Comparison of ENCODE assay signal across 21 mouse cellular contexts in genomic region chr1:55418968-55419367, GRCm38 (mm10). TPM values are rescaled to one million over a fixed set of nuclear protein-coding genes. Genes with fewer than 3 reads are reported as not detected.
DNase-seq lines count a peak whose midpoint lies in the region; ATAC-seq and TF ChIP-seq lines count a peak whose summit lies in the region.
"Had no signal": no experiment of that assay in that cellular context is flagged by ENCODE, and none has a peak within 500 bp of the region (broad histone marks: within the 10 kb centered on the region; RNA-seq: fewer than 3 reads in every experiment).

No protein-coding gene starts in this region.

- no peak for TF ChIP-seq RAD21 in MEL (IDR thresholded peaks at IDR 0.05; ENCODE audit: low read depth, low read length)

- H3K9me3 ChIP-seq in MEL (replicated peaks; ENCODE audit: insufficient read depth, low read length): no peaks in the 10 kb centered on the region
- H3K9me3 ChIP-seq: embryonic facial prominence, embryonic 10.5 days; forebrain, embryonic 10.5 days; G1E; hindbrain, embryonic 13.5 days had no signal

- peak; percentile 97 to 99 for ATAC-seq in hematopoietic stem cell, adult 5-6 weeks (replicated peaks in 1 of 2; ENCODE audit: insufficient read depth in 1 of 2, low FRiP score in 2 of 2, low TSS enrichment in 1 of 2, low read depth in 1 of 2, poor library complexity in 2 of 2, severe bottlenecking in 2 of 2)
- no peak for ATAC-seq in erythroid progenitor cell, adult 5-6 weeks (replicated peaks; ENCODE audit: low FRiP score, poor library complexity, severe bottlenecking)
- ATAC-seq: forebrain, embryonic 14.5 days; hindbrain, postnatal 0 days had no signal

- H3K36me3 ChIP-seq in MEL (ENCODE audit: control insufficient read depth in 1 of 2, insufficient read depth in 2 of 2, low read length in 2 of 2): no peaks in the 10 kb centered on the region
- H3K36me3 ChIP-seq in splenic B cell, adult 2 months (ENCODE audit: control insufficient read depth, insufficient read depth, low read length, poor library complexity, severe bottlenecking): no peaks in the 10 kb centered on the region
- H3K36me3 ChIP-seq: embryonic facial prominence, embryonic 10.5 days; forebrain, embryonic 10.5 days; G1E had no signal

- H3K9ac ChIP-seq in MEL (ENCODE audit: control insufficient read depth, low read depth, low read length, poor library complexity, severe bottlenecking): no peak overlapping the region
- H3K9ac ChIP-seq: hindbrain, embryonic 13.5 days had no signal

- DNase-seq in 416B (ENCODE audit: low read depth): peak; percentile 22
- peak; percentile 44 for DNase-seq in MEL (ENCODE audit: low read depth, low spot score)
- peak; percentile 24 for DNase-seq in splenic B cell, adult 2 months (ENCODE audit: low read depth, low spot score)
- no peak for DNase-seq in right cerebral cortex, adult 18-20 months
- DNase-seq: adrenal gland, adult 8-10 months; adrenal gland, postnatal 36 days; cerebellum, adult 9-11 months; cerebellum, postnatal 36 days; gastrocnemius, adult 2 months; gastrocnemius, postnatal 25 days; heart, adult 11 months; heart, postnatal 10 days; heart, postnatal 4 days had no signal

- no peaks in the 10 kb centered on the region for H3K4me1 ChIP-seq in MEL (ENCODE audit: control insufficient read depth in 1 of 2, insufficient read depth in 2 of 2, low read length in 2 of 2)
- H3K4me1 ChIP-seq: embryonic facial prominence, embryonic 10.5 days; hindbrain, embryonic 13.5 days had no signal

- TF ChIP-seq CTCF in MEL (IDR thresholded peaks at IDR 0.05 in 2 of 3, conservative IDR thresholded peaks at IDR 0.05 in 1 of 3; ENCODE audit: control insufficient read depth in 1 of 3, insufficient read depth in 1 of 3, low read depth in 2 of 3, low read length in 3 of 3, poor library complexity in 1 of 3, severe bottlenecking in 1 of 3): no peak

- no peak overlapping the region for H3K4me3 ChIP-seq in MEL (ENCODE audit: control insufficient read depth in 1 of 2, insufficient read depth in 1 of 2, low read depth in 2 of 2, low read length in 2 of 2)
- H3K4me3 ChIP-seq: embryonic facial prominence, embryonic 10.5 days; forebrain, embryonic 10.5 days; gastrocnemius, adult 2 months; hindbrain, embryonic 13.5 days had no signal

- no peak overlapping the region for H3K27ac ChIP-seq in MEL (ENCODE audit: control insufficient read depth, low read depth, low read length)
- H3K27ac ChIP-seq: embryonic facial prominence, embryonic 10.5 days; forebrain, embryonic 10.5 days; gastrocnemius, adult 2 months; hindbrain, embryonic 13.5 days; hindbrain, postnatal 0 days had no signal

- no peak for TF ChIP-seq POLR2A in MEL (IDR thresholded peaks at IDR 0.05; ENCODE audit: control insufficient read depth in 1 of 2, insufficient read depth in 1 of 2, low read depth in 1 of 2, low read length in 2 of 2, poor library complexity in 1 of 2)

- no peaks in the 10 kb centered on the region for H3K27me3 ChIP-seq in MEL (ENCODE audit: control insufficient read depth in 1 of 2, insufficient read depth in 2 of 2, low read length in 2 of 2)
- H3K27me3 ChIP-seq in splenic B cell, adult 2 months (ENCODE audit: control insufficient read depth, insufficient read depth, low read length, poor library complexity, severe bottlenecking): no peaks in the 10 kb centered on the region
- H3K27me3 ChIP-seq: hindbrain, embryonic 13.5 days had no signal

- peak in 1 of 2 experiments; percentile 54; a peak in 2 of 4 replicates for TF ChIP-seq EP300 in MEL (IDR thresholded peaks at IDR 0.05; ENCODE audit: low read depth in 1 of 2, low read length in 2 of 2)

- no peaks in the 10 kb centered on the region for H3K79me2 ChIP-seq in MEL (ENCODE audit: control insufficient read depth, insufficient read depth, low read length, poor library complexity)

TF ChIP-seq in MEL, 35 proteins besides CTCF, POLR2A, EP300 and RAD21:
- TF ChIP-seq MAFK (IDR thresholded peaks at IDR 0.05; ENCODE audit: borderline replicate concordance, low read depth, low read length) (no peak), RCOR1 (IDR thresholded peaks at IDR 0.05; ENCODE audit: low read depth, low read length) (no peak), TBP (IDR thresholded peaks at IDR 0.05; ENCODE audit: low read depth, low read length) (no peak), USF1 (IDR thresholded peaks at IDR 0.05; ENCODE audit: low read depth, low read length) (no peak), ELF1 (IDR thresholded peaks at IDR 0.05; ENCODE audit: low read depth, low read length) (no peak), HCFC1 (IDR thresholded peaks at IDR 0.05; ENCODE audit: low read depth, low read length) (no peak), MEF2A (IDR thresholded peaks at IDR 0.05; ENCODE audit: extremely low read depth, insufficient replicate concordance, low read depth, low read length, poor library complexity, severe bottlenecking) (no peak), MYC (IDR thresholded peaks at IDR 0.05; ENCODE audit: low read depth, low read length) (no peak), JUND (IDR thresholded peaks at IDR 0.05; ENCODE audit: low read depth, low read length) (no peak), SIN3A (IDR thresholded peaks at IDR 0.05; ENCODE audit: low read length) (no peak), NELFE (IDR thresholded peaks at IDR 0.05; ENCODE audit: low read depth, low read length) (no peak), MYB (IDR thresholded peaks at IDR 0.05; ENCODE audit: low read depth, low read length) (no peak), ZKSCAN1 (IDR thresholded peaks at IDR 0.05; ENCODE audit: low read depth, low read length) (no peak), POLR2AphosphoS5 (IDR thresholded peaks at IDR 0.05; ENCODE audit: borderline replicate concordance, low read depth, low read length) (no peak), E2F4 (IDR thresholded peaks at IDR 0.05; ENCODE audit: borderline replicate concordance, low read depth, low read length) (no peak), NRF1 (IDR thresholded peaks at IDR 0.05; ENCODE audit: insufficient read depth, low read depth, low read length, poor library complexity, severe bottlenecking) (no peak), POLR2AphosphoS2 (IDR thresholded peaks at IDR 0.05; ENCODE audit: low read length) (no peak), USF2 (IDR thresholded peaks at IDR 0.05; ENCODE audit: borderline replicate concordance in 1 of 2, insufficient read depth in 1 of 2, low read depth in 1 of 2, low read length in 2 of 2) (no peak)

RNA-seq across cellular contexts. Expression of gene Plcl1, which starts 13.2 kb away (rescaled TPM):
- not detected in 2 replicates for total RNA-seq in MEL (2012; rRNA removed)
- polyA plus RNA-seq in MEL (2012; ENCODE audit: insufficient read depth in 1 of 2, insufficient read length in 2 of 2, low read depth in 1 of 2, low replicate concordance in 2 of 2, missing spikeins in 1 of 2): not detected
- total RNA-seq in hematopoietic stem cell, adult 5-6 weeks (2017): 2.6 and 3.3 TPM in 2 replicates
- total RNA-seq in erythroid progenitor cell, adult 5-6 weeks (2015; ENCODE audit: low replicate concordance): under 0.01 and 1.7 TPM in 2 replicates
- 0.53 TPM in 1 of 2 replicates, not detected in the other for total RNA-seq in erythroid progenitor cell, adult 5-6 weeks (2017; ENCODE audit: low replicate concordance)
- polyA plus RNA-seq: G1E had no signal

RNA-seq across cellular contexts. Expression of gene Boll, which starts 55.7 kb away (rescaled TPM):
- not detected in 2 replicates for total RNA-seq in MEL (2012; rRNA removed)
- polyA plus RNA-seq in MEL (2012; ENCODE audit: insufficient read depth in 1 of 2, insufficient read length in 2 of 2, low read depth in 1 of 2, low replicate concordance in 2 of 2, missing spikeins in 1 of 2): not detected
- total RNA-seq in hematopoietic stem cell, adult 5-6 weeks (2017): 0.63 and 1.5 TPM in 2 replicates
- total RNA-seq in erythroid progenitor cell, adult 5-6 weeks (2015; ENCODE audit: low replicate concordance): not detected in 2 replicates
- total RNA-seq in erythroid progenitor cell, adult 5-6 weeks (2017; ENCODE audit: low replicate concordance): not detected in 2 replicates
- total RNA-seq: gastrocnemius, adult 2 months; gastrocnemius, postnatal 25 days; heart, postnatal 10 days; hindbrain, postnatal 0 days had no signal
- polyA plus RNA-seq: embryonic facial prominence, embryonic 10.5 days; G1E; hindbrain, embryonic 13.5 days had no signal
